Mouse (Mus musculus) heart, adult 8-10 months (tissue): Measurements from ENCODE around the gene 3100002H09Rik. TPM values are rescaled to one million over a fixed set of nuclear protein-coding genes. Genes with fewer than 3 reads are reported as not detected.

Experiments
- total RNA-seq, 4 experiments: library from RNA; stranded (reverse); gene quantifications; 2 replicates each; pipeline ENCODE4 v1.2.4; 2022

3100002H09Rik gene
- total RNA-seq, 4 experiments from 2014 or later, result not detected

Other genes starting within 250 kb of the 3100002H09Rik start
- gene Pou3f1, start 46.0 kb upstream of the 3100002H09Rik start, total RNA-seq, result under 1 TPM; 0.09 to 0.31 (median 0.14) TPM
- gene Utp11, start 82.8 kb upstream of the 3100002H09Rik start, total RNA-seq, result 10 to 100 TPM; 12.4 to 14.5 (median 13.7) TPM
- 10 to 100 TPM in 2 of 4 experiments, 1 to 10 TPM in 2; 8.8 to 18.8 (median 11.2) TPM for gene Fhl3, start 89.9 kb upstream of the 3100002H09Rik start, total RNA-seq
- gene Sf3a3, start 104.0 kb upstream of the 3100002H09Rik start, total RNA-seq, result 10 to 100 TPM; 15.5 to 17.3 (median 16.5) TPM
- 1 to 10 TPM; 6.5 to 9.9 (median 7.3) TPM for gene Inpp5b, start 131.0 kb upstream of the 3100002H09Rik start, total RNA-seq
- gene Mtf1, start 191.3 kb upstream of the 3100002H09Rik start, total RNA-seq, result 10 to 100 TPM; 12.5 to 18.4 (median 14.5) TPM
- gene Yrdc, start 239.9 kb upstream of the 3100002H09Rik start, total RNA-seq, result 10 to 100 TPM; 20.8 to 22.5 (median 22.0) TPM
- 10 to 100 TPM; 18.2 to 23.5 (median 21.0) TPM for gene 1110065P20Rik, start 240.4 kb upstream of the 3100002H09Rik start, total RNA-seq